Mouse (Mus musculus) mammary gland, adult 2 months (tissue): Measurements from ENCODE around the gene Sirpb1a. TPM values are rescaled to one million over a fixed set of nuclear protein-coding genes. Genes with fewer than 3 reads are reported as not detected.

Experiments used
- polyA plus RNA-seq: library from polyadenylated mRNA; depleted of rRNA; stranded (reverse); fragments of >200 nt; gene quantifications from 2 replicates; pipeline ENCODE4 v1.2.3, GENCODE M21; 2012; ENCODE audit warnings: low replicate concordance; rRNA removed

Gene Sirpb1a
- 0.59 and 0.68 TPM in 2 replicates for polyA plus RNA-seq

GRCm38 (mm10) chr3:15426447-15426846 is at the start of gene Sirpb1a:
Gene Sirpb1a, minus strand, starts transcription at chr3:15426520.

GRCm38 (mm10) chr3:15332063-15332462 is 94.3 kb downstream of the Sirpb1a start, which contains the start of gene Gm9733:
Gene Gm9733, minus strand, starts transcription at chr3:15332302.

Other genes with a start within 250 kb of the Sirpb1a start
- 0.26 and 0.39 TPM in 2 replicates for gene Gm9733, start 94.2 kb downstream of the Sirpb1a start, polyA plus RNA-seq
- gene Sirpb1b, start 148.5 kb upstream of the Sirpb1a start, polyA plus RNA-seq: 0.17 and 0.29 TPM in 2 replicates